Mouse (Mus musculus): ENCODE data around the gene Baiap2l2. TPM values are rescaled to one million over a fixed set of nuclear protein-coding genes. Genes with fewer than 3 reads are reported as not detected.

Baiap2l2 gene
- total RNA-seq (2021): 1 to 10 TPM; 2.3 to 3.7 TPM

- no peak for DNase-seq (ENCODE audit: low spot score in 2 of 2)
- intact Hi-C loops (cut with DNase I): no loop called here
Observed at GRCm38 (mm10) chr15:79285399-79285798, at the start of gene Baiap2l2. TSS of gene Baiap2l2 (minus strand) at chr15:79285537.

- intact Hi-C loops (cut with DNase I): no loop called here
- no peak for DNase-seq (ENCODE audit: low spot score in 2 of 2)
Observed at GRCm38 (mm10) chr15:79333409-79333808, 48.1 kb upstream of the Baiap2l2 start.

DNA sequence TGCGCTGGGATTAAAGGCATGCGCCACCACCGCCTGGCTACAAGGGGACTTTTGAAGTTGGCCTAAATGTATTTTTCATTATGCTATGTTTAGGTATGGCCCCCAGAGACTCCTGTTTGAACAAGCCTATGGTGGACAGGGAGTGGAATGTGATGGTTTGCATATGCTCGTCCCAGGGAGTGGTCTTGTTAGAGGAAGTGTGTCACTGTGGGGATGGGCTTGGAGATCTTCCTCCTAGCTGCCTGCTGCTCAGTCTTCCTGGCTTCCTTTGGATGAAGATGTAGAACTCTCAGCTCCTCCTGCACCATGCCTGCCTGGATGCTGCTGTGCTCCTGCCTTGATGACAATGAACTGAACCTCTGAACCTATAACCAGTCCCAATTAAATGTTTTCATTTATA, 45.2 kb upstream of the Baiap2l2 start:
- no peak for DNase-seq (ENCODE audit: low spot score in 2 of 2)
- intact Hi-C loops (cut with DNase I): no loop called here

GRCm38 (mm10) chr15:79329979-79330363, 44.6 kb upstream of the Baiap2l2 start:
- no peak for DNase-seq (ENCODE audit: low spot score in 2 of 2)
- intact Hi-C loops (cut with DNase I): loop anchor here (2.0 kb wide), 1 partner anchor 87 kb away; no protein-coding TSS in a partner anchor

DNA sequence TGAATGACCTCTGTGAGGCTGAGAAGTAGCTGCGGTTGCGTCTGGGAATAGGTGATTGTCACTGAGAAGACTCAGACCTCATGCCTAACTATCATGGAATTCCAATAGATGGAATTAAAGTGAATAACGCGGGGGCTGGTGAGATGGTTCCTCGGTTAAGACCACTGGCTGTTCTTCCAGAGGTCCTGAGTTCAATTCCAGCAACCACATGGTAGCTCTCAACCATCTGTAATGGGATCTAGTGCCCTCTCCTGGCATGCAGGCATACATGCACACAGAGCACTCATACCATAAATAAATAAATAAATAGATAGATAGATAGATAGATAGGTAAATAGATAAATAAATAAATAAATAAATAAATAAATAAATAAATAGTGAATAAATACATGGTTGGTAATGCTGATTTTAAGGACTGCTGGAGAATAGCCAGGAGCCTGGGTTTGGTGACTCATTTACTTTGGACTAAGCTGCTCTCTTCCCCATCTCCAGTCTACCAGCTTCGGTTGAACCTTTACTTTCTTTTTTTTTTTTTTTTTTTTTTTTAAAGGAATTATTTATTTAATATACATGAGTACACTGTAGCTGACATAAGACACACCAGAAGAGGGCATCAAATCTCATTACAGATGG, 44.1 kb upstream of the Baiap2l2 start:
- intact Hi-C loops (cut with DNase I): loop anchor here (2.0 kb wide), 1 partner anchor 87 kb away; no protein-coding TSS in a partner anchor
- no peak for DNase-seq (ENCODE audit: low spot score in 2 of 2)

- intact Hi-C loops (cut with DNase I): loop anchor here (2.0 kb wide), 1 partner anchor 86 kb away; no protein-coding TSS in a partner anchor
Observed at GRCm38 (mm10) chr15:79328939-79329275, 43.6 kb upstream of the Baiap2l2 start.

GRCm38 (mm10) chr15:79328058-79328938, 43.0 kb upstream of the Baiap2l2 start, which contains the start of gene Pla2g6:
TSS of gene Pla2g6 (minus strand) at chr15:79328390.
- intact Hi-C loops (cut with DNase I): loop anchor here (2.0 kb wide), 1 partner anchor 85 kb away; no protein-coding TSS in a partner anchor
- DNase-seq (ENCODE audit: low spot score in 2 of 2): peak; percentile 99

More at GRCm38 (mm10) chr15:79328939-79329275, 43.6 kb upstream of the Baiap2l2 start:
- no peak for DNase-seq (ENCODE audit: low spot score in 2 of 2)

GRCm38 (mm10) chr15:79326971-79327961, 41.9 kb upstream of the Baiap2l2 start:
- DNase-seq (ENCODE audit: low spot score in 2 of 2): peak in 1 of 2 experiments; percentile 29
- intact Hi-C loops (cut with DNase I): no loop called here

DNA sequence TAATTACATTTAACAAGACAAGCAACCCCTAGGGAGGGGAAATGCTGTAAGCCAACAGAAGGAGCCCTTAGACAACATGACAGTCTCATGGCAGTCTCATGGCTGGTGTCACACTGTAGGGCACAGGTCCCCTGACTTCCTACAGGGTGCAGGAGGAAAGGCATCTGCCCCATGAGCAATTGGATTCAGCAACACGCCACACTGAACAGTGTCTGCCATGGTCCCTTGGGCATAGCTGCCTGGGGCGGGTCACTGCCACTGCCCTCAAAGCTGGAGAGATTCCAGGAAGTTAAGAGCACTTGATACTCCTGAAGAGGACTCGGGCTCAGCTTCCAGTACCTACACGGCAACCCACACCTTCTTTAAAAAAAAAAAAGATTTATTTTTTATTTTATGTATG, 40.9 kb upstream of the Baiap2l2 start:
- intact Hi-C loops (cut with DNase I): no loop called here
- no peak for DNase-seq (ENCODE audit: low spot score in 2 of 2)

DNA sequence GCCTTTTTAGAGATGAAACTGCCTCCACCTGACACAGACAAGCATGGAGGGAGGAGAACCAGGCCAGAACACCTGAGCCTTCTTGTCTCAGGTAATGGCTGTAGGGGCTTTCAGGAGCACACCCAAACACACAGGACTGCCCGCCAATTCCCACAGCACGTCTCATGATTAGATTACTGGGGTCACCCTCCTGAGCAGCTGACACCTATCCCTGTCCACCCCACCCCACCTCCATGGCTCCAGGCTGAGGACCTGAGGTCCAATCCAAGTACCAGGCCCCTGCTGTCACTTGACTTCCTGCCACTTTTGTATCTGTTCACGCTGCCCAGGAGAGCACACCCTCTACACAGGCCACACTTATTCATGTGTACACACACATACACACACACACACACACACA, 40.4 kb upstream of the Baiap2l2 start:
- DNase-seq (ENCODE audit: low spot score in 2 of 2): no peak
- intact Hi-C loops (cut with DNase I): no loop called here

GRCm38 (mm10) chr15:79324373-79324772, 39.0 kb upstream of the Baiap2l2 start:
- intact Hi-C loops (cut with DNase I): no loop called here
- DNase-seq (ENCODE audit: low spot score in 2 of 2): no peak

DNA sequence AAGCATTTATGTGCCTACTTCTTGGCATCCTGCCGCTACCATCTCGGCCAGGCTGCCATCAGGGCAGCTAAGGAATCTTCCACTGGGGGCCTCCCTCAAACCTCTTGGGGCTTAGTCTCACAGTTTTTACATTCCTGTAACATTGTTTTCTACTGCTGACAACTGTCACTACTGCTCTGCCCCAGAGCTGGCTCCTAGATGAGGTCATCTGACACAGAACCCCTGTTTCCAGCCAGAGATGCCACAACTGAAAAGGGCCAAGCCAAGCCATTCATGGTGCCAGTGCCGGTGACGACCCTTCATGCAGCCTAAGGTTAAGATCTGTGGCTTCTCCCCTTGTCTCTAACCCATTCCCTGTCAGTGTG, 38.4 kb upstream of the Baiap2l2 start:
- intact Hi-C loops (cut with DNase I): no loop called here
- no peak for DNase-seq (ENCODE audit: low spot score in 2 of 2)

- intact Hi-C loops (cut with DNase I): no loop called here
- DNase-seq (ENCODE audit: low spot score in 2 of 2): peak in 1 of 2 experiments; percentile 20
Observed at GRCm38 (mm10) chr15:79322991-79323790, 37.9 kb upstream of the Baiap2l2 start.

DNA sequence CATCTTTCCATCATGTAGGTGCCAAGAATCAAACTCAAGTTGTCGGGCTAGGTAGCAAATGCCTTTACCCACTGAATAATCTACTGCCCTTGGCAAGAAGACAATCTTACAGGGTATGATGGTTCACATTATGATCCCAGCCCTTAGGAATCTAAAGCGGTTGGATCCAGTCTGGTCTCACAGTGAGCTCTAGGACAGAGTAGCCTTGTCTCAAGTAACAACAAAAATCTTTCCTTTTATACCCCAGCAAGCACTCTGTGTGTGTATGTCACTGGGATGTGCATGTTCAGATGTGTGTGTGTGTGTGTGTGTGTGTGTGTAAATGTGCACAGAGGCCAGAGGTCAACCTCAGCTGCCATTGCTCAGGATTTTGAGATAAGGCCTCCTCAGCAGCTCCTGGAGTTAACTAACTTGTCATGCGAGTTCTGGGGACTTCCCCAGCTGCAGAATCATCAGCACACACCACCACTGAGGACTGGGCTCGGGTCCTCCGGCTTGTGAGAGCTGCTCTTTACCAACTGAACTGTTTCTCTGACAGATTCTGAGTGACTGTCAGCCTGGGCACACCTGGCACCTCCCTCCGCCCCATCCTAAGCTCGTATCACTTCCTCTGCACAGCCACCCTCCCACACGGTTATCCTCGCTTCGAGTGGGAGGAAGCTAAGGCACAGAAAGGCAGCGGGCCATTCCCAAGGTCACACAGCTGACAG, 37.1 kb upstream of the Baiap2l2 start:
- intact Hi-C loops (cut with DNase I): no loop called here

GRCm38 (mm10) chr15:79321733-79322190, 36.4 kb upstream of the Baiap2l2 start:
- intact Hi-C loops (cut with DNase I): no loop called here
- no peak for DNase-seq (ENCODE audit: low spot score in 2 of 2)

More for the DNA sequence above, 37.1 kb upstream of the Baiap2l2 start:
- DNase-seq (ENCODE audit: low spot score in 2 of 2): no peak

DNA sequence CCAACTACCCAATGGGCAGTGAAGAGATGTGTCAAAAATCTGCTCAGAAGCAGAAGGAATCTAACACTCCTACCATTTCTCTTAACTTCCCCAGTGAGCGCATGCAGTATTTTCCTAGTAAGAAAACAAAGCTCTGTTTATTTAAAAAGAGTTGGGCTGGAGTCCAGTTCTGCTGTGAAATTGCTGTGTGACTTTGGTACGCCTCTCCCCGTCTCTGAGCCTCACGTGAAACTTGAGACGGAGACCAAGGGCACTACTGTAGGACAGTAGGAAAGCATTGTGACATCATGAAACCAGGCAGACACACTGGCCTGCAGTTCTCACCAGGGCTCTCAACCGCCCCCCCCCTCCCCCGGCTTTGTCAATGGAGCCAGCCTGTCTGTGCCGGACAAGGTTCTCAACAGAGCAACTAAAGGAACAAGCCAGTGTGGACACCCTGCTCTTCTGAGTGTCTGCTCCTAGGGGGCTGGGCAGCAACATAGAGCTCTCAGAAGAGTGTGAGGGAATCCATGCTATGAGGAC, 28.6 kb upstream of the Baiap2l2 start:
- intact Hi-C loops (cut with DNase I): no loop called here
- no peak for DNase-seq (ENCODE audit: low spot score in 2 of 2)

DNA sequence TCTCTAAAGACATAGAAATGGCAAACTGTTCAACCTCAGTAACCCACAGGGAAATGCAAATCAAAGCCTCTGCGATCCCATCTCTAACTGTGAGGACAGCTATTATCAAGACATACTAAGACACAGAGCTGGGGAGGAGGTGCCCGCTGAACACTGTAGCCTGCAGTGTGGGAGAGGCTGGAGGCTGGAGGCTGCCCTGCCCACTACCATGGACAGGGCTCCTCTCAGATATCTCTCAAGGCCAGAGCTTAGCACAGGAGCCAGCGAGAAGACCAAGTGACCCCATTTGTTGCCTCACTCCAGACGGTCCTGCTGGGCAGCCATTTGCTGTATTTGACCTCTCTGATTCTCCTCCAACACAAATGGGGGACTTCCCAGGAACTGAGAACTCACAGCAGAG, 22.5 kb upstream of the Baiap2l2 start:
- DNase-seq (ENCODE audit: low spot score in 2 of 2): no peak
- intact Hi-C loops (cut with DNase I): no loop called here
